In the genomic region with DNA sequence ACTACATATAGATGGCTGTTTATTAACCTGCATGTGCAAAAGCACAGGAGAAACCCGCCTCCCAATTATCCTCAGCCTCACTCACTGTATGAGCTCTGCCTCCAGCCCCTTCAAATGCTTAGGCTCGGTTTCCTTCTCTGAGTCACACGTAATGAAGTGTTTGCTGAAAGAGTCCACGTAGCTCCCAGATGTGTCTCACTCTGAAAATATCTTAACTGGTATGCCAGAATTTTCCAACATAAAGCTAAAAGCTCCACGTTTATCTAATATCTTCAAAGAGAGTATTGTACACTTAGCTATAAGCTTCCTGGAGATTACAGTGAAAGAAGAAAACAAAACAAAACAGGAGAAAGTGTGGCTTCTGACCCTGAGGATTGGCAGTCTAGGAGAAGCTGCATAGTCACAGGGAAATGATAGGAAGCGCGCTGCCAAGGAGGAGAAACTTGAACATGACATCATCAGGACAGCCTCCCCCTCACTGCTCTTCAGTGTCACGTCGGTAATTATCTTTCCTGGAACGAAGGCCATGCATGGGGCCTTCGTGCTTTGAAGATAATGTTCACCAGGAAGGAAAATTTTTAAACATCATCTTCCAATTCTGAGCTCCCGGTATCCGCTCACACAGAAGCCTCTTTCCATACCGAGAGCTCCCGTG, we compare ENCODE assay signal across 9 mouse cellular contexts.
DNase-seq lines count a peak whose midpoint lies in the region; ATAC-seq lines count a peak whose summit lies in the region.
"Had no signal": no experiment of that assay in that cellular context is flagged by ENCODE, and none has a peak within 500 bp of the region (broad histone marks: within the 10 kb centered on the region; RNA-seq: fewer than 3 reads in every experiment).

No protein-coding gene starts in this region.

- H3K27ac ChIP-seq in intestine, embryonic 16.5 days (ENCODE audit: low read length): 0 out of 2 replicates have a peak overlapping the region, but pooled peaks have one; percentile 0
- peak overlapping the region; percentile 81 for H3K27ac ChIP-seq in stomach, embryonic 16.5 days (ENCODE audit: low read length)
- no peak overlapping the region for H3K27ac ChIP-seq in forebrain, embryonic 13.5 days
- H3K27ac ChIP-seq: liver, embryonic 15.5 days had no signal

- no peak overlapping the region for H3K9ac ChIP-seq in intestine, embryonic 16.5 days (ENCODE audit: low read depth, low read length)
- H3K9ac ChIP-seq in stomach, embryonic 16.5 days (ENCODE audit: low read length): no peak overlapping the region
- no peak overlapping the region for H3K9ac ChIP-seq in forebrain, embryonic 13.5 days
- H3K9ac ChIP-seq: liver, embryonic 15.5 days had no signal

- DNase-seq in cerebellum, postnatal 10 days: peak; percentile 15 to 24
- DNase-seq in cerebellum, adult 9-11 months: no peak
- DNase-seq in right cerebral cortex, postnatal 25 days: peak; percentile 11
- no peak for DNase-seq in right cerebral cortex, postnatal 10 days (ENCODE audit: low spot score in 2 of 2)
- DNase-seq in cerebellum, postnatal 25 days: no peak

- H3K4me2 ChIP-seq in intestine, embryonic 16.5 days (ENCODE audit: low read depth, low read length): no peak overlapping the region
- H3K4me2 ChIP-seq in stomach, embryonic 16.5 days (ENCODE audit: low read depth, low read length): no peak overlapping the region
- H3K4me2 ChIP-seq in forebrain, embryonic 13.5 days: no peak overlapping the region
- H3K4me2 ChIP-seq: liver, embryonic 15.5 days had no signal

- ATAC-seq in intestine, embryonic 16.5 days: peak; percentile 53; the same call in 1 of the 2 replicates
- ATAC-seq in stomach, embryonic 16.5 days (ENCODE audit: insufficient read depth, low FRiP score): no peak; the same call in 1 of the 2 replicates
- ATAC-seq in forebrain, embryonic 13.5 days: no peak

- no peaks in the 10 kb centered on the region for H3K9me3 ChIP-seq in intestine, embryonic 16.5 days (ENCODE audit: control insufficient read depth, low read length)
- no peaks in the 10 kb centered on the region for H3K9me3 ChIP-seq in stomach, embryonic 16.5 days (replicated peaks; ENCODE audit: control insufficient read depth, low read length)
- H3K9me3 ChIP-seq in forebrain, embryonic 13.5 days (replicated peaks): no peaks in the 10 kb centered on the region
- H3K9me3 ChIP-seq: liver, embryonic 15.5 days had no signal

- H3K27me3 ChIP-seq in intestine, embryonic 16.5 days (replicated peaks; ENCODE audit: control insufficient read depth, insufficient read depth, low read length): no peaks in the 10 kb centered on the region
- H3K27me3 ChIP-seq in stomach, embryonic 16.5 days (ENCODE audit: control insufficient read depth, insufficient read depth, low read length): no peaks in the 10 kb centered on the region
- H3K27me3 ChIP-seq in forebrain, embryonic 13.5 days: no peaks in the 10 kb centered on the region
- H3K27me3 ChIP-seq: liver, embryonic 15.5 days had no signal

- H3K36me3 ChIP-seq in intestine, embryonic 16.5 days (ENCODE audit: control insufficient read depth, insufficient read depth, low read length): no peaks in the 10 kb centered on the region
- H3K36me3 ChIP-seq in stomach, embryonic 16.5 days (ENCODE audit: control insufficient read depth, insufficient read depth, low read length): no peaks in the 10 kb centered on the region
- no peaks in the 10 kb centered on the region for H3K36me3 ChIP-seq in forebrain, embryonic 13.5 days (ENCODE audit: poor library complexity, severe bottlenecking)
- H3K36me3 ChIP-seq: liver, embryonic 15.5 days had no signal

- peaks cover 2% of the 10 kb centered on the region; the same call in 1 of the 2 replicates for H3K4me1 ChIP-seq in intestine, embryonic 16.5 days (ENCODE audit: control insufficient read depth, insufficient read depth, low read length)
- H3K4me1 ChIP-seq in stomach, embryonic 16.5 days (ENCODE audit: control insufficient read depth, insufficient read depth, low read length): peaks cover 14% of the 10 kb centered on the region
- H3K4me1 ChIP-seq in forebrain, embryonic 13.5 days: peaks cover 5% of the 10 kb centered on the region; the same call in 1 of the 2 replicates
- H3K4me1 ChIP-seq: liver, embryonic 15.5 days had no signal

- WGBS in intestine, embryonic 16.5 days: 39% methylated on average over 15 of the region's 15 CpGs
- 37% methylated on average over 15 of the region's 15 CpGs for WGBS in stomach, embryonic 16.5 days
- WGBS in forebrain, embryonic 13.5 days: 62% methylated on average over 15 of the region's 15 CpGs

- no peak overlapping the region for H3K4me3 ChIP-seq in intestine, embryonic 16.5 days (ENCODE audit: low read length)
- H3K4me3 ChIP-seq in stomach, embryonic 16.5 days (replicated peaks; ENCODE audit: low read length): no peak overlapping the region
- H3K4me3 ChIP-seq in forebrain, embryonic 13.5 days: no peak overlapping the region
- H3K4me3 ChIP-seq: liver, embryonic 15.5 days had no signal

Comparison
In these comparisons a context has a peak if more than half of its experiments do, and no peak if none do; other contexts are left out.
1. DNase-seq: peak in cerebellum, postnatal 10 days (2 of 2) and right cerebral cortex, postnatal 25 days (single experiment); none in cerebellum, adult 9-11 months (single experiment), right cerebral cortex, postnatal 10 days (0 of 2) and cerebellum, postnatal 25 days (0 of 2).